Mouse (Mus musculus): Measurements from ENCODE around the gene Gm49027. TPM values are rescaled to one million over a fixed set of nuclear protein-coding genes. Genes with fewer than 3 reads are reported as not detected.
A peak's percentile ranks its signal among the peaks of the same experiment; 100 is the strongest.

Gene Gm49027
- polyA plus RNA-seq, 1 experiment, result 6.6 TPM

GRCm38 (mm10) chr5:123555693-123556092, 30.4 kb upstream of the Gm49027 start:
- H3K4me1 ChIP-seq (replicated peaks; ENCODE audit: control insufficient read depth, insufficient read depth, low read length), result no peaks in the 10 kb centered on the region
- H3K27ac ChIP-seq (ENCODE audit: control insufficient read depth, insufficient read depth, low read length), result no peak overlapping the region
- H3K27me3 ChIP-seq (ENCODE audit: control insufficient read depth, insufficient read depth, low read length), result no peaks in the 10 kb centered on the region
- DNase-seq, result no peak
- H3K36me3 ChIP-seq (ENCODE audit: control insufficient read depth, insufficient read depth, low read length), result peaks cover 30% of the 10 kb centered on the region
- 97% methylated on average over 7 of the region's 7 CpGs for WGBS
- no peak for TF ChIP-seq CTCF (IDR thresholded peaks at IDR 0.05; ENCODE audit: borderline replicate concordance, control insufficient read depth, extremely low read depth, insufficient read depth, low read length, poor library complexity)
- TF ChIP-seq POLR2A (IDR thresholded peaks at IDR 0.05; ENCODE audit: control insufficient read depth, extremely low read depth, insufficient read depth, low read length, poor library complexity), result no peak
- no peak overlapping the region for H3K4me3 ChIP-seq (ENCODE audit: control insufficient read depth, insufficient read depth, low read length)

- no peak overlapping the region for H3K27ac ChIP-seq (ENCODE audit: control insufficient read depth, insufficient read depth, low read length)
- DNase-seq, result no peak
- no peaks in the 10 kb centered on the region for H3K4me1 ChIP-seq (replicated peaks; ENCODE audit: control insufficient read depth, insufficient read depth, low read length)
- WGBS, result 98% methylated on average over 10 of the region's 10 CpGs
- H3K36me3 ChIP-seq (ENCODE audit: control insufficient read depth, insufficient read depth, low read length), result peaks cover 59% of the 10 kb centered on the region
- H3K27me3 ChIP-seq (ENCODE audit: control insufficient read depth, insufficient read depth, low read length), result no peaks in the 10 kb centered on the region
- TF ChIP-seq CTCF (IDR thresholded peaks at IDR 0.05; ENCODE audit: borderline replicate concordance, control insufficient read depth, extremely low read depth, insufficient read depth, low read length, poor library complexity) (no peak), POLR2A (IDR thresholded peaks at IDR 0.05; ENCODE audit: control insufficient read depth, extremely low read depth, insufficient read depth, low read length, poor library complexity) (no peak)
- H3K4me3 ChIP-seq (ENCODE audit: control insufficient read depth, insufficient read depth, low read length), result no peak overlapping the region
Observed at GRCm38 (mm10) chr5:123533801-123534200, 8.5 kb upstream of the Gm49027 start.

- Histone ChIP-seq H3K36me3 (ENCODE audit: control insufficient read depth, insufficient read depth, low read length) (peaks cover 45% of the 10 kb centered on the region), H3K27me3 (ENCODE audit: control insufficient read depth, insufficient read depth, low read length) (no peaks in the 10 kb centered on the region), H3K4me1 (replicated peaks; ENCODE audit: control insufficient read depth, insufficient read depth, low read length) (no peaks in the 10 kb centered on the region), H3K4me3 (ENCODE audit: control insufficient read depth, insufficient read depth, low read length) (no peak overlapping the region), H3K27ac (ENCODE audit: control insufficient read depth, insufficient read depth, low read length) (no peak overlapping the region)
- 97% methylated on average over 8 of the region's 8 CpGs for WGBS
- TF ChIP-seq CTCF (IDR thresholded peaks at IDR 0.05; ENCODE audit: borderline replicate concordance, control insufficient read depth, extremely low read depth, insufficient read depth, low read length, poor library complexity) (no peak), POLR2A (IDR thresholded peaks at IDR 0.05; ENCODE audit: control insufficient read depth, extremely low read depth, insufficient read depth, low read length, poor library complexity) (no peak)
- DNase-seq, result no peak
Observed at GRCm38 (mm10) chr5:123530056-123530455, 4.8 kb upstream of the Gm49027 start.

- TF ChIP-seq POLR2A (IDR thresholded peaks at IDR 0.05; ENCODE audit: control insufficient read depth, extremely low read depth, insufficient read depth, low read length, poor library complexity), result no peak
- TF ChIP-seq CTCF (IDR thresholded peaks at IDR 0.05; ENCODE audit: borderline replicate concordance, control insufficient read depth, extremely low read depth, insufficient read depth, low read length, poor library complexity), result no peak
- DNase-seq, result no peak
- 91% methylated on average over 7 of the region's 7 CpGs for WGBS
- H3K27me3 ChIP-seq (ENCODE audit: control insufficient read depth, insufficient read depth, low read length), result no peaks in the 10 kb centered on the region
- H3K4me3 ChIP-seq (ENCODE audit: control insufficient read depth, insufficient read depth, low read length), result no peak overlapping the region
- peaks cover 5% of the 10 kb centered on the region for H3K4me1 ChIP-seq (replicated peaks; ENCODE audit: control insufficient read depth, insufficient read depth, low read length)
- peaks cover 35% of the 10 kb centered on the region for H3K36me3 ChIP-seq (ENCODE audit: control insufficient read depth, insufficient read depth, low read length)
- no peak overlapping the region for H3K27ac ChIP-seq (ENCODE audit: control insufficient read depth, insufficient read depth, low read length)
Observed at GRCm38 (mm10) chr5:123528641-123529040, 3.4 kb upstream of the Gm49027 start.

GRCm38 (mm10) chr5:123525916-123526495, 718 bp upstream of the Gm49027 start:
- Histone ChIP-seq H3K27me3 (ENCODE audit: control insufficient read depth, insufficient read depth, low read length) (no peaks in the 10 kb centered on the region), H3K4me3 (ENCODE audit: control insufficient read depth, insufficient read depth, low read length) (no peak overlapping the region), H3K4me1 (replicated peaks; ENCODE audit: control insufficient read depth, insufficient read depth, low read length) (peaks cover 13% of the 10 kb centered on the region), H3K27ac (ENCODE audit: control insufficient read depth, insufficient read depth, low read length) (no peak overlapping the region), H3K36me3 (ENCODE audit: control insufficient read depth, insufficient read depth, low read length) (peaks cover 12% of the 10 kb centered on the region)
- DNase-seq, result no peak
- no peak for TF ChIP-seq CTCF (IDR thresholded peaks at IDR 0.05; ENCODE audit: borderline replicate concordance, control insufficient read depth, extremely low read depth, insufficient read depth, low read length, poor library complexity)
- no peak for TF ChIP-seq POLR2A (IDR thresholded peaks at IDR 0.05; ENCODE audit: control insufficient read depth, extremely low read depth, insufficient read depth, low read length, poor library complexity)
- WGBS, result 97% methylated on average over 9 of the region's 9 CpGs

GRCm38 (mm10) chr5:123524393-123524750, 916 bp downstream of the Gm49027 start:
- WGBS, result under 1% methylated on average over 27 of the region's 27 CpGs
- Histone ChIP-seq H3K36me3 (ENCODE audit: control insufficient read depth, insufficient read depth, low read length) (no peaks in the 10 kb centered on the region; the same call in 1 of the 2 replicates), H3K4me1 (replicated peaks; ENCODE audit: control insufficient read depth, insufficient read depth, low read length) (peaks cover 13% of the 10 kb centered on the region), H3K27ac (ENCODE audit: control insufficient read depth, insufficient read depth, low read length) (no peak overlapping the region), H3K4me3 (ENCODE audit: control insufficient read depth, insufficient read depth, low read length) (peak overlapping the region; percentile 67), H3K27me3 (ENCODE audit: control insufficient read depth, insufficient read depth, low read length) (no peaks in the 10 kb centered on the region)
- no peak for DNase-seq
- TF ChIP-seq CTCF (IDR thresholded peaks at IDR 0.05; ENCODE audit: borderline replicate concordance, control insufficient read depth, extremely low read depth, insufficient read depth, low read length, poor library complexity) (no peak), POLR2A (IDR thresholded peaks at IDR 0.05; ENCODE audit: control insufficient read depth, extremely low read depth, insufficient read depth, low read length, poor library complexity) (no peak)

Data from thymus, adult 2 months (tissue).